Mouse (Mus musculus) retina, embryonic 14.5 days (tissue): ENCODE measurements around the gene Ube2d3.
"Not testable (repeated sequence)": the region's sequence is repeated elsewhere in the genome, so short reads cannot be mapped to it uniquely, and the experiment has no call there.

Source experiments
- DNase-seq: peaks from one replicate; pipeline ENCODE4 v3.0.0-alpha.2; 2015; ENCODE audit warnings: low spot score

Ube2d3 gene

DNA sequence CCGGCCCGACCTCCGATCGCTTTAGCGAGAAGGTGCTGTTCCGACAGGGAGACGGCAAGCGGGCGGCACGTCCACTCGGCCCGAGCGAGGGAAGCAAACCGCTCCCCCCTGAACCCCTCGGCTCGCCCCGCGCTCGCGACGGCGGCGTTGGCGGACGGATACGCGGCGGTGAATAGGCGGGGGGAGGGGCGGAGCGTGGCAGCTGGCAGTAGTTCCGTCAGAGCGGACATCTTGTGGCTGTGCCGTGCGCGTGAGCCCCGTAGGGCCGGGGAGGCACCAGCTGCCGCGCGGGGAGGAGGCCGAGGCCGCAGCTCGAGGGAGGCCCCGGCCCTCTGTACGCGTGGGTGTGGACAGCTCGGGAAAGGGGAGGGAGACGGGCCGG is 573 bp downstream of the Ube2d3 start:
- DNase-seq, result peak; percentile 92

DNA sequence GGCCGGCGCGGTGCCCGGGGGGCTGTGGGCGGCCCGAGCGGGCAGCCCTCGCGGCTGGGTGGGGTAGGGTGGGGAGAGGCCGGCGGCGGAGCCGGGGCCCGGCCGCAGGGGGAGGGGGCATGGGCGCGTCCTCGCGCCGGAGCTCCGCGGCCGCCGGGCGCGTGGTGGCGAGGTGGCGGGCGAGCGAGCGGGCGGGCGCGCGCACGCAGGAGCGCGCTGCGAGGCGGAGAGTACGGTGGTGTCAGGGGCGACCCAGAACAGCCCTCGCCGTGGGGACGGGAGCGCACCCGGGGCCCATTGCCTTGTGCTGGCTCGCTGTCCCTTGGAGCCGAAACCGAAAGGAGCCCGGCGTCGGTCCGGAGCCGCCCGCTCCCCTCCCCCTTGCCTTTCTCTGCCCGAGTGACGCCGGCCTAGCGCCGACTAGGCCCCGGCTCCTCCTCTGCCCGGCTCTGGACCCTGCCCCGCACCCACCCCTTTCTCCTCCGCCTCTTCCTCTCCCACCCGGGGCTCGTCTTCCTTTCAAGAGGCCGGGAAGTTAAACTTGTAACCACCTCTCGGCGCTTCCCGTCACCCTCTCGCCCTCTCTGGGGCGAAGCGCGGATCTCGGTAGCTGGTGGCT is 1.1 kb downstream of the Ube2d3 start:
- peak; percentile 73 for DNase-seq

DNA sequence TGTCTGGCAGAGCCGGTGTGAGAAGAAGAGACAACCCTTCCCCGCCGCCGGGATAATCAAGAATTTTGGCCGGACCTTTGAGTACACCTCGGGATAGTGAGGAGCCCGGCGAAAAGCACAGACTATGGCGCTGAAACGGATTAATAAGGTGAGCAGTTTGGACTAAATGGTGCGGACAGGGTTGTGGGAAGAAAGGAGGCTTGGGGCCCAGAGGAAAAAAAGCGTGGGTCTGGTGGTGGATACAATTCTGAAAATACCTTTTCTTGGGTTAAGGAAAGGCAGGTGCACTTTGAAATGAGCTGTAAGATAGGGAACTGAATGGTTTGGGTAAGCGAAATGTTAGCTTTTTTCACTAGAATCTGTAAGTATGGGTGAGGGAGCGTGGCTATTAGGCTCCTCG is 1.7 kb downstream of the Ube2d3 start:
- DNase-seq, result no peak

DNA sequence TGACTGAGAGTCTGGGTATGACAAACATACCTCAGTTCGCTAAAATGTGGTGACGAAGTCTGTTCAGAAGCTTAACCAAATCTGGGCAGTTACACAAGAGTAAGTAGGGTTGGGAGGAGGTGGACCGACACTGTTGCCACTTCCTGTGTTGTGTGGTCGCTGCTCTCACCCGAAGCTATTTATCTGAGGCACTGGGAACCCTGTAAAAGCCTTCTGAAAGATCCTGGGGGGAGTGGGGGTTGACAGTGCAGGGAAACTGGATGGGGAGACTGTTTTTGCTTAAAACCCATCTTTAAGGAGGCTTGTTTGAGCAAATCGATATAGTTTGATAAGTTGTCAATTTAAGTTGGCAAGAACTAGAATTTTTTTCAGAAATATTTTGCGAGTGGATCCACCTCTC is 2.3 kb downstream of the Ube2d3 start:
- peak; percentile 10 for DNase-seq

DNA sequence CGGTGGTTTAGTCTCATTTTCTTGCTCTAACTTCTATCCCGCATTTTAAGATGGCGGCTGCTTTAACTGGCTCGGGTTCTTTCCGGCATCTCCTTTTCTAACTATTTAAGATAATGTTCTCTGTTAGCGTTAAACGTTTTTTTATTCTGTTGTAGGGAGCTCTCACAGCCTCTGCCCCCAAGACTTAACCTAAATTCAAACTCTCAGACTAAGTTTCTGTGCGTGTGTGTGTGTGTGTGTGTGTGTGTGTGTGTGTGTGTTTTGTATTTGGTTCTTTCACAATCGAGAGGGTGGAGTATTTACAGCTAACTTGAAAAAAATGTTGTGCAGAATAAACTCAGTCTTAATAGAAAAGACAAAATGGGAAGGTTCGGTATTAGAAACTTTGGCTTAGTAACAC is 2.7 kb downstream of the Ube2d3 start:
- DNase-seq, result no peak

DNA sequence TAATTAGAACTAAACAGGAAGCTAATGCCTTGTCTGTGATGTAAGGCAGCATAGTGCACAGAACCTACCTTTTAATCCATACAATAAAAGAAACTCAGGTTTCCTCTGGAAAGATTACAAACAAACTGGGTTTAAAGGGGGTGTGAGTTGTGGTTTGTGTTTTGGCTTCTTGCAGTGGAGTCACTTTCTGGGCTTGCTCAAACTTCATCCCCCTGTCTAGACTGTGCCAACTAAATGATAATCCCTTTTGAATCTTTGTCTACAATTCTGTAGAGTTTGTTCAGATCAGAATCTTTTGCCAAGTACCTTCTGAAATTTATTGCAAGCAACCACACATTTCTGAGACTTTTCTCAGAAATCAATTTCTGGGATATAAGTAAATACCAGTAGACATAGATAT is 7.0 kb downstream of the Ube2d3 start:
- DNase-seq, result no peak

DNA sequence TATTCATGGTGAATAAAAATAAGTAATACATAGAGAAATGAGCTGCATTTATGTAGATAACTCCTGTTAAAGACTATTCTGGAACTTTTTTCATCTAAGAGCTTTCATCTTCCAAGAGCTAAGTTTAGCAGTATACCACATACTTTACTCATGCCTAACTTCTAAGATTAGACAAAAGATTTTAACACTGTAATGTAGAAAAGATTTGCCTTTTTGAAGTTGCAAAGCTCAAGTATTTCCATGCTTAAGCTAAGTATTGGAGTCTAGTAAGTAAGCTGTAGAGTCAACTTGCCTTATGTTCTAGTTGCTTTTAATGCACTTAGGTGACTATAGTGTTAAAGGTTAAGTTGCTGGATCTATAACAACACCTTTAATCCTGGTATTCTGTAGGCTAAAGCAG is 21.0 kb downstream of the Ube2d3 start:
- no peak for DNase-seq

DNA sequence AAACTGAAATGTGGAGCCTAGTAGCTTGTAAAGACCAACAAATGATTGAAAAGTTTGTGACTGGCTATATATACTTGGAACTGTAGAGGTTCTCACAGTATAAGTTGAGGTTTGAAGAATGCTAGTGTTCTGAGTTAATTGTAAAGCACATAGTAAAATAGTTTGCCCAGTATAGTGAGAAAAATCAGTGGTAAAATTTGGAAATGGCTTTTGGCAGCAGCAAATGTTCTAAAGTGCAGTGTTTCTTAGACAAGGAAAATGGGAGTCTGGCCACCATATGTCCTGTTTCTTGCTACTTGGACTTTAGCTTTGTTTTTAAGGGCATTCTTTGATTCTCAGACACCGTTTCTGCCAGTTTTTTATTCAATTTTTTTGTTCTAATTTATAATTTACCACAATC is 30.5 kb downstream of the Ube2d3 start:
- DNase-seq, result no peak

DNA sequence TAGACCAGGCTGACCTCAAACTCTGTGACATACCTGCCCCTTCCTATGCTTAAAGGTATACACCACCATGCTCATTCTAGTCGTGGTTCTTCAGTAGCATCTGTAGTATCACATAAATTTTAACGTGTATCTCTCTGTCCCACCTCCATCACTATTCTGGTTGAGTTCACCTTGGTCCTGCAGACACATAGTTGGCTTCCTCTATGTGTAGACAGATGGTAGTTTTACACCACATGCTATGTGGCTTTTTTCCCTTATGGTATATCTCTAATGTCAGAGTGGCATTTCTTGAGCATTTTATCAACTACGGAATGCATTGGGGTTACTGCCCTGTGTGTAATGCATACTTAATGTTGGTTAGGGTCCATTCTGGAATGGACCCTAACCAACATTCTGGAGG is 31.2 kb downstream of the Ube2d3 start:
- DNase-seq, result no peak

DNA sequence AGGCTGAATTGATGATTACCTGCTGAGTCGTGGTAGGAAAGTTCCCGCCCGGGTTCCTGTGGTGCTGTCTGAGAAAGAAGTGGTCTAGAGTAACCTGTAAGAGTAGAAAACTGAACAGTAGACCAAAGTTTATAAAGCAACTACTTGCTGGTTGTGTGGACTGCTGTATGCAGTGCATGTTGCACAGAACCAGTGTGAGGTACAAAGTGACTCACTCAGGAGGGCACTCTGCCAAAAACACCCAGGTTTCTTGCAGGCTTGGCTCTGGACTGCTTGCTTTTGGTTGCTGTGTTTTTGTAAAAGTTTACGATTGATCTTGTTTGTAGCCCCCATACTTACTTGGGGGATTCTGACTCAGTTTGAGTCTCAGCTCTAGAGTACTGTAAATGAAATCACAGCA is 32.0 kb downstream of the Ube2d3 start:
- DNase-seq, result no peak

DNA sequence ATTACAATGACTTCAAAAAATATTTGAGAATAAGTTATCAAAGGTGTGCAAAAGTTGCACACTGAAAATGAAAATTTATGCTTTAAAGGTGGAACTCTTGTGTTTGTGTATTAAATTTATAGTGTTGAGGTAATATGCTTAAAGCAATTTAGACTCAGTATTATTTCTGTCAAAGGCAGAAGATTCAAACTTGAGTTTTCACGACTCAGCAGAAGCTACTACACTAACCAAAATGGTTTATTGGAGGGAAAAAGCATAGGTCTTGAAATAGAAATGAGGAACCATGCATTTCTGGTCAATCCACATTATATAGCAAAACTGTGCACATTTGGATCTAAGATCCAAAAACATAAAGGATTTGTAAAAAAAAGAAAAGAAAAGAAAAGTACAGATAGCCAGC is 32.9 kb downstream of the Ube2d3 start:
- no peak for DNase-seq

DNA sequence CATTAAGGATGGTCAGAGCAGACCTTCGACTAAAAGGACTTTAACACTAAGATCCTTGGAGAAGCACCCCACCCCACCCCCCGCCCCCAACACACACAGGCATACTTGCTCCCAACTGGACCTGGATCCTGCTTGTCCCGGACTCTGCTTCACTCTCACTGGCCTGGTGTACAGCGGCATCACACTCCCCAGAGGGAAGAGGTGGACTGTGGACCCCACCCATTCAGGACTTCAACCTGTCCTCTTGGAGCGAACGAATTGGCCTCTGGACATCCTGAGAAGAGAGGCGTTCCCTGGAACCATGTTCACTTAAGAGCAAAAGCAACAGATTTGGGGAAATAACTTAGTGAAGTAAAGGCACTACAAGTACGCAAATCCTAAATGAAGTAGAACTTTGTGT is 37.1 kb downstream of the Ube2d3 start:
- no peak for DNase-seq

DNA sequence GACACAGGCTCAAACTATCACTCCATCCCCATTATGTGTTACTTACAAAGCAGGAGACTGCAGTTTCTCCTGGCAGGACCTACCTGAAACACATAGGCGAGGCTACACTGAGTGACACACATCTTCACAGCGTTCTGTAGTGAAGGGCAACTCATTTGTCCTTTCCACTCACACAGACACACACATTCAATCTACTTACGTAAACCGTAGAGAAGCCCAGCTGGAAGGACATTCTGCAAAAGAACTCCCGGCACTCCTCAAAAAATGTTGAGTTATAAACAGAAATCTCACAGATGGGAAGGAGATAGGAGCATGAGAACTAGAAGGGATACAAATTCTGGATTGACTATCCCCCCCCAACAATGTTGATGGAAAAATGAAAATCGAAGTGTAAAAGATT is 38.3 kb downstream of the Ube2d3 start:
- DNase-seq, result no peak

DNA sequence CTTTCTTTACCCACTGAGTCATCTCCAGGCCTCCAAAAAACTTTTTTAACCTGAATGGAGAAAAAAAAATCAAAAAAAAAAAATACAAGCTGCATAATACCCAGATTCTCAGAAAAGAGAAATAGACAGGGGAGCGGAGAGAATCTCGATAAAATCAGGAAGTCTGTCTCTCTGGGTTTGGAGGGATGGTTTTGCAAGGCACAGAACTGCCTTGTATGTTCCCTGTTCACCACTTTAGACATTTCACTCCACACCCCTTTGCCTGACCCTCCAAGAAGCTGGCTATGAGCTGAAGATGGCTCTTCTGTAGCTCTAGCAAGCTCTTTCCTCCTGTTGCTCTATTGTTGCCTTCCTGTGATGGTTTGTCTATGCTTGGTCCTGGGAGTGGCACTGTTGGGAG is 39.0 kb downstream of the Ube2d3 start:
- DNase-seq, result no peak

DNA sequence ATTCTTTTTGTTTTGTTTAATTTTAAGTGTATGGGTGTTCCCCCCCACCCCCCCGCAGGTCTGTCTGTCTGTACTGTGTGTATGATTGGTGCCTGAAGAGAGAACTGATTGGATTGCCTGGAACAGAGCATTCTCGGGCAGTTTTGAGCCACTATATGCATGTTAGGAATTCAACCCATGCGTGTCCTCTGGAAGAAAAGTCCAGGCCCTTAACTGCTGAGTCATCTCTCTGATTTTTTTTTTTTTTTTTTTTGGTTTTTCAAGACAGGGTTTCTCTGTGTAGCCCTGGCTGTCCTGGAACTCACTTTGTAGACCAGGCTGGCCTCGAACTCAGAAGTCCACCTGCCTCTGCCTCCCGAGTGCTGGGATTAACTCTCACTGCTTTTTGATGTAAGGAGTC is 41.1 kb downstream of the Ube2d3 start:
- not testable (repeated sequence) for DNase-seq

DNA sequence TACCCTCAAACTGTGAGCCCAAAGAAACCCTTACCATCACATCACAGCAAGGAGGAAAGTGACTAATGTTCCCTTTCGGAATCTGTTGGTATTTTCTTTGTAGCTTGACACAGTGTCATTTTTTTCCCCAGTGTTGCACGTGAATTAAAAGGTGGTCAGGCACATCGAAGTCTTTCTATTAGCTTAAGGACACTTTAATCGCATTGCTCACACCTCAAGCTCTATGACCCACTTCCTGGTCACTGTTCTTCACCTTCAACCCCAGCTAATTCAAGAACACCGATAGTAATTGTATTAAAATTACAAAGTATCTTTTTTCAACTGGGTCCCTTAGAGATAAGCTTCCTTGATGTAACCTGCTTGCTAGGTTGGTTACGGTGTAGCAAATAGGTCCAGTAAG is 42.8 kb downstream of the Ube2d3 start:
- no peak for DNase-seq

DNA sequence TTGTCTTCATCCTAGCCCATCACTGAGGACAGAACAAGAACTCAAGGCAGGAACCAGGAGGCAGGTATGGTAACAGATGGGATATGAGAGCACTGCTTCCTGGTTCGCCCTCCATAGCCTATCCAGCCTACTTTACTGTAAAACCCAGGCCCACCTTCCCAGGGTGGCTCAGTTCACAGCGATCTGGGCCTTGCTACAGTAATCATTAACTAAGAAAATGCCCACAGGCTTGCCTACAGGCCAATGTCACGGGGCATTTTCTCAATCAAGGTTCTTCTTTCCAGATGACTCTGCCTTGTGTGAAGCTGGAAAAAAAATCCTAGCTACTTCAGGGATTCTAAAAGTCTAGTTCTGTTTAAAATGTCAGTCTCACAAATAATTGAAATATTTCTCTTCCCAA is 43.7 kb downstream of the Ube2d3 start:
- no peak for DNase-seq

DNA sequence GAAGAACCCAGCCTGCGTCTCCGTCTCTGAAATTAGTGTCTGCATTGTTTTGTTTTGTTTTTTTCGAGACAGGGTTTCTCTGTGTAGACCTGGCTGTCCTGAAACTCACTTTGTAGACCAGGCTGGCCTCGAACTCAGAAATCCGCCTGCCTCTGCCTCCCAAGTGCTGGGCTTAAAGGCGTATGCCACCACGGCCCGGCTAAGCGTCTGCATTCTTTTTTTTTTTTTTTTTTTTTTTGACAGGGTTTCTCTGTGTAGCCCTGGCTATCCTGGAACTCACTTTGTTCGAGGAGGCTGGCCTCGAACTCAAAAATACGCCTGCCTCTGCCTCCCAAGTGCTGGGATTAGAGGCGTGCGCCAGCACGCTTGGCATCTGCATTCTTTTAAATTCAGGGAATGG is 46.7 kb downstream of the Ube2d3 start:
- DNase-seq, result not testable (repeated sequence)

DNA sequence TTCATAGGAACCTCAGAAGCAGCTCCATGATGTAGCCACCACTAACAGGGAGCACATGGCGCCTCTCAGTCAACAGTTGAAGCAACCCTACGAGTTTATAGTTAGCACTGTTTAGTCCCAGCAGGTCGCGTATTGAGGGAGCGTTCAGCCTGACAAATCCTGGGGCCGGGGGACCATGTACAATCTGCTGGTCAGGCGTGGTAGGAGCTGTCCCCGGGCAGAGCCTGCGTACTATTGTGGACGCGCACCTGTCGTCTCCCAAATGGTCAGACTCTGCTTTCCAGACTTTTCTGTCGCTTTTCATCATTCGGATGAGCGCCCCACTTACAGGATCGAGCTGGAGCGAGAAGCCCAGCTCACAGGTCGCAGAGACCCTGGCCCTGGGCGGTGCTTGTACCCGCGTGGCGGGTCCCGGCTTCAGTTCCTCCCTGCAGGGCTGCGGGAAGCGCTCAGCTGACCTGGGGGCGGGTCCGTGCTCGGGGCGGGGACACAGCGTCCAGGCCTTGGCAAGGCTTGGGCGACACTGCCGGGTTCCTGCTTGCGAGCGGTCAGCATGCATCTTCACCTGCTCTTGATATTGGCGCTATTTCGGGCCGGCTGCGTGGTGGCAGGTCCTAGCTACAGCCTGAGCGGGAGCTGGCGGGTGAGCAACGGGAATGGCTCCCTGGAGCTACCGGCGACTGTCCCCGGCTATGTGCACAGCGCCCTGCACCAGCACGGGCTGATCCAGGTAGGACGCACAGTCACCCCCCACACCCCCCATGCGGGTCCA is 47.4 kb downstream of the Ube2d3 start, which contains the start of gene Manba:
Gene Manba (plus strand): TSS at position 484 of the 772 bp plus-strand sequence.
- peak; percentile 82 for DNase-seq

DNA sequence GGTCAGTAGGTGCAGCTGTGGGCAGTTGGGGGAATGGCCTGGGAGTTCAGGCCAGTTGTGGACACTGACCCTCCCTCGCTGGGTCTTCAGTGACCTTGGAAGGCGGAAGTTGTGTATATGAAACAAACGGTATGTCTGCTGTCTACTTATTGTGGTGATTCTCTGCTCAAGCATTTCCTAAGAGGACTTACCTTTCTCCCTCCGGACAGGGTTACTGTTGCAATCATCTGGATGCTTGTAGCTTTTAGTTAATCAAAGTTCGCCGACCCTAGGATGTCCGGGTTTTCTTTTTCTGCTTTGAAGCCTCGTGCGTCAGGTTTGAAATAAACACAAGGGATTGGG is 47.9 kb downstream of the Ube2d3 start:
- DNase-seq, result no peak

DNA sequence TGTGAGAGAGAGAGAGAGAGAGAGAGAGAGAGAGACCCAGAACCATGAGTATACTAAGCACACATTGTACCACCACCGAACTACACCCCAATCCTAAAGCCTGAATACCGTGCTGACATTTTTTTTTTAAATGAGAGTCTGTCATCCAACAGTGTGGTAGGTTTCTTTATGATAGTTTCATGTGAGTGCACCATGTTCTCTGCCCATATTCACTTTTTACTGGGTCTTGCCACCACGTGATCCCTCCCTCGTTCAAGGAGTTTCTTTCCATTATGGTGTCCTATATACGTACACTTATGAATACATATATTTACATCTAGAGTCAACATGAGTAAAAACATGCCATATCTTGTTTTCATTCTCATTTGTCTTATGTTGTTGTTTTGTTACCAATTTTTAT is 48.4 kb downstream of the Ube2d3 start:
- no peak for DNase-seq

DNA sequence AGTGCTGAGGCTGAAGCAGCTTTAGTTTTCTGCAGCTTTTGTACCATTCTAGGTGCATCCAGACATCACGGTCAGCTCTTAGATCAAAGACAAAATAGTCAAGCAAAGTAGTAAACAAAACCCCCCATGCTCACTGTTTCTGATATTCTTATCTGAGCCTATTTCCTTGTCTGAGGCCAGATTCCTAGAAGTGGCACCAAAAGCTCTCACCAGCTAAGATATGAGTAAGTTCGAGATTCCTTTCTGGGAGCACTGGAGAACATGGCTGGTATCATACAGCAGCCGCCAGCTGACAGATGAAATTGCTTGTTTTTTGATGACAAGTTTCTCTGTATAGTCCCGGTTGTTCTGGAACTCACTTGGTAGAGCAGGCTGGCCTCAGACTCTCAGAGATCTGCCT is 49.9 kb downstream of the Ube2d3 start:
- DNase-seq, result no peak

DNA sequence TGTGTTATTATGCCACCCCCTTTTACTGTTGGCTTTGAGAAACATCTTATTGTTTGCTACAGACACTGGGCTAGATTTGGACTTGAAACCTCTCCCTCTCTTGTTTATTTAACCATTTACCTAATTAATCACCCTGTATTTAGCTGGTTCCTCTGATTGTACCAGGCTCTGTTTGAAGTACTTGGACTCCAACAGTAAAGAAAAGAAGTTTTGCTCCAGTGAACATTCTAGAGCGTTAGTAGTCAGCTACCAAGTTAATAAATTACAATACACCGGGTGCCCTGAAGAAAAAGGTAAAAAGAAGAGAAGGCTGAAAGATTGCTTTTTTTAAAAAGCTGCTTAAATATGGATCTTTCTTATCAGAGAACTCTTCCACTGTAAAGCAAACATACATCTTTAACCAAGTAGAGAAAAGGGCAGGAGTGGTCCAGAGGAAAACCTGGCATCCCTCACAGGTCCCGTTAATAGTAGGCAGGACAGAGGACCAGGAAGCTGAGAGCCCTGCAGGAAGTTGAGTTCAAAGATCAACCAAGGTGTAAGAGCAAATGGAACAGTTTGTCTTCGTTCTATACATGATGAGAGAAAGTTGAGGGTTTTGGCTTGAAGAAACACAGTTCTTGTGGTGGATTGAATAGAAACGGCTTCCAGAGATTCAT is 52.0 kb downstream of the Ube2d3 start:
- no peak for DNase-seq

DNA sequence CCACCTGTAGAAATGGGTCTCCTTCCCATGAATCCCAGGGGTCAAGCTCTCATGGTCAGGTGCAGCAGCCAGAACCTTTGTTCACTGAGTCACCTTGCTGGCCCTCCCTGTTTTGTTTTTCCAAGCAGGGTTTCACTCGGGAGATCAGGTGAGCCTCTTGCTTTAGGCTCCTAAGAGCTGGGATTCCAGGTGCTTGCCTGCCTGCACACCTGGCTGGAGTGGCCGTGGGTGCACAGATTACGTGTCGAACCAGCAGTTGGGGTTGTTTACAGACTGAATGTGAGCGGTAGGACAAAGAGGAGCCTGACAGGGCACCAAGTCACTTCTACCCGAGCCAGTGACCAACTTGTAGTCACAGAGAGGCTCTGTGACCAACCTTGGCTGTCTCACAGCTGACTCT is 53.2 kb downstream of the Ube2d3 start:
- DNase-seq, result no peak
